Mouse (Mus musculus): ENCODE measurements around the gene Klf11. TPM values are rescaled to one million over a fixed set of nuclear protein-coding genes. Genes with fewer than 3 reads are reported as not detected.
A peak's percentile ranks its signal among the peaks of the same experiment; 100 is the strongest.

Gene Klf11
- polyA plus RNA-seq, 2 experiments = 12.1 to 13.3 TPM

- 78% methylated on average over 4 of the region's 4 CpGs for WGBS
- Histone ChIP-seq H3K4me1 (ENCODE audit: control insufficient read depth, insufficient read depth, low read length) (peaks cover 8% of the 10 kb centered on the region; the same call in 1 of the 2 replicates), H3K4me2 (replicated peaks; ENCODE audit: low read depth, low read length, severe bottlenecking) (no peak overlapping the region), H3K27me3 (ENCODE audit: control insufficient read depth, insufficient read depth, low read length) (no peaks in the 10 kb centered on the region), H3K4me3 (replicated peaks; ENCODE audit: low read length) (no peak overlapping the region), H3K9ac (ENCODE audit: low read depth, low read length, severe bottlenecking) (no peak overlapping the region), H3K9me3 (ENCODE audit: control insufficient read depth, low read length) (no peaks in the 10 kb centered on the region), H3K36me3 (ENCODE audit: control insufficient read depth, insufficient read depth, low read length) (peaks cover 35% of the 10 kb centered on the region), H3K27ac (replicated peaks; ENCODE audit: low read depth, low read length) (no peak overlapping the region)
- TF ChIP-seq POLR2A (IDR thresholded peaks at IDR 0.05; ENCODE audit: borderline replicate concordance, extremely low read depth, insufficient read depth, insufficient read length) = no peak
- ATAC-seq (ENCODE audit: low FRiP score, low read depth) (no peak), DNase-seq (ENCODE audit: low spot score) (no peak)
Observed at GRCm38 (mm10) chr12:24661100-24661499, 10.0 kb downstream of the Klf11 start.

- no peaks in the 10 kb centered on the region for H3K27me3 ChIP-seq (ENCODE audit: control insufficient read depth, insufficient read depth, low read length)
- no peak overlapping the region for H3K27ac ChIP-seq (replicated peaks; ENCODE audit: low read depth, low read length)
- H3K4me2 ChIP-seq (replicated peaks; ENCODE audit: low read depth, low read length, severe bottlenecking) = no peak overlapping the region
- no peak overlapping the region for H3K4me3 ChIP-seq (replicated peaks; ENCODE audit: low read length)
- 85% methylated on average over 5 of the region's 5 CpGs for WGBS
- no peak for DNase-seq (ENCODE audit: low spot score)
- ATAC-seq (ENCODE audit: low FRiP score, low read depth) = no peak
- H3K9ac ChIP-seq (ENCODE audit: low read depth, low read length, severe bottlenecking) = no peak overlapping the region
- H3K9me3 ChIP-seq (ENCODE audit: control insufficient read depth, low read length) = no peaks in the 10 kb centered on the region
- no peak for TF ChIP-seq POLR2A (IDR thresholded peaks at IDR 0.05; ENCODE audit: borderline replicate concordance, extremely low read depth, insufficient read depth, insufficient read length)
- H3K36me3 ChIP-seq (ENCODE audit: control insufficient read depth, insufficient read depth, low read length) = peaks cover 25% of the 10 kb centered on the region
- H3K4me1 ChIP-seq (ENCODE audit: control insufficient read depth, insufficient read depth, low read length) = peaks cover 2% of the 10 kb centered on the region; the same call in 1 of the 2 replicates
Observed at GRCm38 (mm10) chr12:24662131-24662530, 11.1 kb downstream of the Klf11 start.

- H3K4me3 ChIP-seq (replicated peaks; ENCODE audit: low read length) = peak overlapping the region; percentile 60
- no peak for TF ChIP-seq POLR2A (IDR thresholded peaks at IDR 0.05; ENCODE audit: borderline replicate concordance, extremely low read depth, insufficient read depth, insufficient read length)
- WGBS = 8% methylated on average over 9 of the region's 9 CpGs
- H3K27me3 ChIP-seq (ENCODE audit: control insufficient read depth, insufficient read depth, low read length) = peaks cover 14% of the 10 kb centered on the region
- peak overlapping the region; percentile 80 for H3K9ac ChIP-seq (ENCODE audit: low read depth, low read length, severe bottlenecking)
- DNase-seq (ENCODE audit: low spot score) (no peak), ATAC-seq (ENCODE audit: low FRiP score, low read depth) (no peak)
- H3K4me1 ChIP-seq (ENCODE audit: control insufficient read depth, insufficient read depth, low read length) = peaks cover 17% of the 10 kb centered on the region
- H3K36me3 ChIP-seq (ENCODE audit: control insufficient read depth, insufficient read depth, low read length) = no peaks in the 10 kb centered on the region
- peak overlapping the region; percentile 52; the same call in 1 of the 2 replicates for H3K27ac ChIP-seq (replicated peaks; ENCODE audit: low read depth, low read length)
- H3K4me2 ChIP-seq (replicated peaks; ENCODE audit: low read depth, low read length, severe bottlenecking) = peak overlapping the region; percentile 94
- no peaks in the 10 kb centered on the region for H3K9me3 ChIP-seq (ENCODE audit: control insufficient read depth, low read length)
Observed at GRCm38 (mm10) chr12:24680096-24680491, 29.0 kb downstream of the Klf11 start.

- H3K27ac ChIP-seq (replicated peaks; ENCODE audit: low read depth, low read length) = peak overlapping the region; percentile 52; the same call in 1 of the 2 replicates
Observed at GRCm38 (mm10) chr12:24680492-24681285, 29.6 kb downstream of the Klf11 start.

GRCm38 (mm10) chr12:24681286-24682023, 30.4 kb downstream of the Klf11 start, which contains the start of gene Cys1:
Gene Cys1, minus strand, starts transcription at chr12:24681813.
- Histone ChIP-seq H3K27ac (replicated peaks; ENCODE audit: low read depth, low read length) (peak within 1 kb of the TSS; percentile 68), H3K9ac (ENCODE audit: low read depth, low read length, severe bottlenecking) (peak within 1 kb of the TSS; percentile 80), H3K4me3 (replicated peaks; ENCODE audit: low read length) (peak within 1 kb of the TSS; percentile 60), H3K27me3 (ENCODE audit: control insufficient read depth, insufficient read depth, low read length) (peaks cover 14% of the 10 kb centered on the region), H3K4me1 (ENCODE audit: control insufficient read depth, insufficient read depth, low read length) (peaks cover 17% of the 10 kb centered on the region), H3K4me2 (replicated peaks; ENCODE audit: low read depth, low read length, severe bottlenecking) (peak within 1 kb of the TSS; percentile 94), H3K36me3 (ENCODE audit: control insufficient read depth, insufficient read depth, low read length) (no peaks in the 10 kb centered on the region), H3K9me3 (ENCODE audit: control insufficient read depth, low read length) (no peaks in the 10 kb centered on the region)
- no peak for TF ChIP-seq POLR2A (IDR thresholded peaks at IDR 0.05; ENCODE audit: borderline replicate concordance, extremely low read depth, insufficient read depth, insufficient read length)
- 4% methylated on average over 20 of the region's 20 CpGs for WGBS
- ATAC-seq (ENCODE audit: low FRiP score, low read depth) = no peak
- DNase-seq (ENCODE audit: low spot score) = no peak

More at GRCm38 (mm10) chr12:24680492-24681285, 29.6 kb downstream of the Klf11 start:
- Histone ChIP-seq H3K9ac (ENCODE audit: low read depth, low read length, severe bottlenecking) (peak overlapping the region; percentile 80), H3K36me3 (ENCODE audit: control insufficient read depth, insufficient read depth, low read length) (no peaks in the 10 kb centered on the region), H3K4me3 (replicated peaks; ENCODE audit: low read length) (peak overlapping the region; percentile 60), H3K9me3 (ENCODE audit: control insufficient read depth, low read length) (no peaks in the 10 kb centered on the region), H3K4me1 (ENCODE audit: control insufficient read depth, insufficient read depth, low read length) (peaks cover 17% of the 10 kb centered on the region), H3K4me2 (replicated peaks; ENCODE audit: low read depth, low read length, severe bottlenecking) (peak overlapping the region; percentile 94), H3K27me3 (ENCODE audit: control insufficient read depth, insufficient read depth, low read length) (peaks cover 14% of the 10 kb centered on the region)
- TF ChIP-seq POLR2A (IDR thresholded peaks at IDR 0.05; ENCODE audit: borderline replicate concordance, extremely low read depth, insufficient read depth, insufficient read length) = no peak
- WGBS = under 1% methylated on average over 49 of the region's 61 CpGs
- ATAC-seq (ENCODE audit: low FRiP score, low read depth) (peak; percentile 55), DNase-seq (ENCODE audit: low spot score) (no peak)

Measured in limb, embryonic 14.5 days (tissue).